Mouse (Mus musculus) kidney, adult 2 months (tissue): ENCODE measurements around the gene Tpcn2. TPM values are rescaled to one million over a fixed set of nuclear protein-coding genes. Genes with fewer than 3 reads are reported as not detected.

ENCODE experiments used
- DNase-seq: peaks from one replicate; pipeline ENCODE4 v3.0.0; 2021
- H3K27ac ChIP-seq: fragments of 200-500 bp; 2 replicates; pipeline ENCODE4 v1.5.1; 2012; ENCODE audit warnings: low read depth, low read length, control low read depth, inconsistent platforms; ENCODE audit not compliant: insufficient read depth
- H3K27me3 ChIP-seq: fragments of 200-500 bp; replicated peaks from 2 replicates; pipeline ENCODE4 v1.6.1; 2012; ENCODE audit warnings: mild to moderate bottlenecking, moderate library complexity, low read length, inconsistent platforms; ENCODE audit not compliant: control insufficient read depth, insufficient read depth
- H3K36me3 ChIP-seq: fragments of 200-500 bp; 2 replicates; pipeline ENCODE4 v1.6.1; 2012; ENCODE audit warnings: mild to moderate bottlenecking, moderate library complexity, low read length, inconsistent platforms; ENCODE audit not compliant: control insufficient read depth, insufficient read depth
- H3K4me1 ChIP-seq: fragments of 200-500 bp; 2 replicates; pipeline ENCODE4 v1.6.1; 2011; ENCODE audit warnings: low read length; ENCODE audit not compliant: control insufficient read depth, insufficient read depth
- H3K4me3 ChIP-seq: fragments of 200-500 bp; 2 replicates; pipeline ENCODE4 v1.5.1; 2011; ENCODE audit warnings: mild to moderate bottlenecking, low read depth, low read length, control low read depth; ENCODE audit not compliant: insufficient read depth
- CTCF ChIP-seq: fragments of 200-500 bp; conservative IDR thresholded peaks from 2 replicates; pipeline ENCODE4 v1.5.1; 2011; ENCODE audit warnings: low read depth, mild to moderate bottlenecking, control low read depth, low read length, moderate library complexity, mixed read lengths; ENCODE audit not compliant: insufficient read depth, insufficient read length
- POLR2A ChIP-seq: fragments of 200-500 bp; IDR thresholded peaks from one replicate; pipeline ENCODE4 v1.6.1; 2011; ENCODE audit warnings: low read depth, low read length, control low read depth
- WGBS: fragments of 180-500 bp; shearing (Covaris S2); methylation state at CpG from one replicate; pipeline ENCODE4 v1.1.7; 2018; 5-methylcytosine and 5-hydroxymethylcytosine counted together
- polyA plus RNA-seq: library from polyadenylated mRNA; depleted of rRNA; stranded (reverse); fragments of >200 nt; gene quantifications from 2 replicates; pipeline ENCODE4 v1.2.3, GENCODE M21; 2012

The Tpcn2 gene
- polyA plus RNA-seq, 1 experiment, result 9.5 TPM

- WGBS, result 84% methylated on average over 9 of the region's 9 CpGs
- H3K27me3 ChIP-seq, result no peaks in the 10 kb centered on the region
- no peaks in the 10 kb centered on the region for H3K36me3 ChIP-seq
- no peak for DNase-seq
- H3K4me3 ChIP-seq, result no peak overlapping the region
- TF ChIP-seq CTCF, result no peak
- no peak for TF ChIP-seq POLR2A
- no peaks in the 10 kb centered on the region for H3K4me1 ChIP-seq
- no peak overlapping the region for H3K27ac ChIP-seq
These were observed 19.6 kb downstream of the Tpcn2 start for GRCm38 (mm10) chr7:145264202-145264601.

- Histone ChIP-seq H3K27me3 (no peaks in the 10 kb centered on the region), H3K4me3 (no peak overlapping the region), H3K27ac (no peak overlapping the region), H3K4me1 (no peaks in the 10 kb centered on the region), H3K36me3 (no peaks in the 10 kb centered on the region)
- no peak for TF ChIP-seq POLR2A
- no peak for DNase-seq
- WGBS, result 100% methylated on average over 1 of the region's 1 CpGs
These were observed 27.7 kb downstream of the Tpcn2 start for GRCm38 (mm10) chr7:145256092-145256491.

GRCm38 (mm10) chr7:145253986-145254630 lies 29.7 kb downstream of the Tpcn2 start:
- Histone ChIP-seq H3K4me3 (no peak overlapping the region), H3K27me3 (no peaks in the 10 kb centered on the region), H3K4me1 (no peaks in the 10 kb centered on the region), H3K27ac (no peak overlapping the region), H3K36me3 (no peaks in the 10 kb centered on the region)
- DNase-seq, result no peak
- 71% methylated on average over 3 of the region's 3 CpGs for WGBS
- TF ChIP-seq CTCF (no peak), POLR2A (no peak)

GRCm38 (mm10) chr7:145252715-145253476 lies 30.9 kb downstream of the Tpcn2 start:
- DNase-seq, result peak; percentile 67

GRCm38 (mm10) chr7:145250225-145250624 lies 33.6 kb downstream of the Tpcn2 start:
- Histone ChIP-seq H3K4me3 (no peak overlapping the region), H3K27ac (no peak overlapping the region), H3K36me3 (no peaks in the 10 kb centered on the region), H3K4me1 (no peaks in the 10 kb centered on the region), H3K27me3 (no peaks in the 10 kb centered on the region)
- WGBS, result 71% methylated on average over 9 of the region's 9 CpGs
- DNase-seq, result no peak
- TF ChIP-seq CTCF (no peak), POLR2A (no peak)

More at GRCm38 (mm10) chr7:145252715-145253476, 30.9 kb downstream of the Tpcn2 start:
- Histone ChIP-seq H3K4me3 (no peak overlapping the region), H3K27ac (no peak overlapping the region), H3K36me3 (no peaks in the 10 kb centered on the region), H3K4me1 (no peaks in the 10 kb centered on the region), H3K27me3 (no peaks in the 10 kb centered on the region)
- 38% methylated on average over 8 of the region's 8 CpGs for WGBS
- TF ChIP-seq CTCF (peak; percentile 86), POLR2A (no peak)

- TF ChIP-seq CTCF (no peak), POLR2A (no peak)
- whole genome bisulfite sequencing, result 83% methylated on average over 2 of the region's 2 CpGs
- no peaks in the 10 kb centered on the region for H3K36me3 ChIP-seq
- H3K4me3 ChIP-seq, result no peak overlapping the region
- H3K27me3 ChIP-seq, result no peaks in the 10 kb centered on the region
- no peak overlapping the region for H3K27ac ChIP-seq
- no peak for DNase-seq
- H3K4me1 ChIP-seq, result no peaks in the 10 kb centered on the region
These were observed 34.9 kb downstream of the Tpcn2 start for GRCm38 (mm10) chr7:145248911-145249310.

GRCm38 (mm10) chr7:145242851-145243712 lies 40.7 kb downstream of the Tpcn2 start:
- Histone ChIP-seq H3K27me3 (no peaks in the 10 kb centered on the region), H3K36me3 (no peaks in the 10 kb centered on the region), H3K4me1 (peaks cover 37% of the 10 kb centered on the region), H3K4me3 (no peak overlapping the region), H3K27ac (peak overlapping the region; percentile 70; the same call in 1 of the 2 replicates)
- 13% methylated on average over 9 of the region's 9 CpGs for WGBS
- DNase-seq, result peak; percentile 87
- TF ChIP-seq CTCF (peak; percentile 99), POLR2A (no peak)
